Mouse (Mus musculus) limb, embryonic 11.5 days (tissue): ENCODE results near the gene Bcl2l11. TPM values are rescaled to one million over a fixed set of nuclear protein-coding genes. Genes with fewer than 3 reads are reported as not detected.
"Not testable (repeated sequence)": the region's sequence is repeated elsewhere in the genome, so short reads cannot be mapped to it uniquely, and the experiment has no call there.

Source experiments
- ATAC-seq: fragments of 200-750 bp; cut with Nextera tagmentation; 2 replicates; pipeline ENCODE4 v1.8.0; 2017; ENCODE audit warnings: low read depth; ENCODE audit not compliant: insufficient number of reproducible peaks, low FRiP score, low TSS enrichment
- DNase-seq: peaks from one replicate; pipeline ENCODE4 v3.0.0-alpha.2; 2015; ENCODE audit warnings: low spot score
- H3K27ac ChIP-seq: fragments of 300-500 bp; sonication (generic); replicated peaks from 2 replicates; pipeline ENCODE4 v1.5.1; 2014; ENCODE audit warnings: low read depth, mild to moderate bottlenecking, low read length
- H3K27me3 ChIP-seq: fragments of 300-500 bp; sonication (generic); 2 replicates; pipeline ENCODE4 v1.6.1; 2014; ENCODE audit warnings: mild to moderate bottlenecking, low read length, mixed read lengths; ENCODE audit not compliant: control insufficient read depth, insufficient read depth
- H3K36me3 ChIP-seq: fragments of 300-500 bp; sonication (generic); 2 replicates; pipeline ENCODE4 v1.6.1; 2014; ENCODE audit warnings: mild to moderate bottlenecking, low read length, moderate library complexity, mixed read lengths; ENCODE audit not compliant: control insufficient read depth, insufficient read depth
- H3K4me1 ChIP-seq: fragments of 300-500 bp; sonication (generic); 2 replicates; pipeline ENCODE4 v1.6.1; 2014; ENCODE audit warnings: low read length, mixed read lengths; ENCODE audit not compliant: control insufficient read depth, insufficient read depth
- H3K4me2 ChIP-seq: fragments of 300-500 bp; sonication (generic); 2 replicates; pipeline ENCODE4 v1.6.1; 2014; ENCODE audit warnings: low read depth, mild to moderate bottlenecking, moderate library complexity; ENCODE audit not compliant: severe bottlenecking
- H3K4me3 ChIP-seq: fragments of 300-500 bp; sonication (generic); 2 replicates; pipeline ENCODE4 v1.5.1; 2014; ENCODE audit warnings: low read depth, low read length
- H3K9ac ChIP-seq: fragments of 300-500 bp; sonication (generic); 2 replicates; pipeline ENCODE4 v1.6.1; 2014; ENCODE audit warnings: mild to moderate bottlenecking, low read length
- H3K9me3 ChIP-seq: fragments of 300-500 bp; sonication (generic); 2 replicates; pipeline ENCODE4 v1.6.1; 2016; ENCODE audit warnings: low read length; ENCODE audit not compliant: control insufficient read depth
- WGBS: fragments of 180-500 bp; shearing (Covaris S2); extraction: QIAGEN DNeasy Blood & Tissue Kit; methylation state at CpG from one replicate; pipeline ENCODE4 v1.1.7; 2014; 5-methylcytosine and 5-hydroxymethylcytosine counted together
- polyA plus RNA-seq: library from polyadenylated mRNA; unstranded; fragments of >200 nt; fragmentation: Nextera tagmentation; extraction: Ambion mirVana; gene quantifications from 2 replicates; pipeline ENCODE4 v1.2.1, GENCODE M21; 2014

The Bcl2l11 gene
- polyA plus RNA-seq, 1 experiment from 2014 or later: 23.4 TPM

GRCm38 (mm10) chr2:128096070-128096469, 29.8 kb upstream of the Bcl2l11 start:
- ATAC-seq (no peak), DNase-seq (no peak)
- no peak overlapping the region for H3K27ac ChIP-seq
- H3K36me3 ChIP-seq: no peaks in the 10 kb centered on the region
- H3K9me3 ChIP-seq: no peaks in the 10 kb centered on the region
- H3K4me2 ChIP-seq: no peak overlapping the region
- H3K9ac ChIP-seq: no peak overlapping the region
- WGBS: 88% methylated on average over 1 of the region's 1 CpGs
- no peaks in the 10 kb centered on the region for H3K4me1 ChIP-seq
- no peaks in the 10 kb centered on the region for H3K27me3 ChIP-seq
- H3K4me3 ChIP-seq: no peak overlapping the region

GRCm38 (mm10) chr2:128098118-128098517, 27.7 kb upstream of the Bcl2l11 start:
- 89% methylated on average over 4 of the region's 5 CpGs for WGBS

GRCm38 (mm10) chr2:128102086-128102485, 23.8 kb upstream of the Bcl2l11 start:
- no peak for DNase-seq
- no peaks in the 10 kb centered on the region for H3K9me3 ChIP-seq
- H3K4me1 ChIP-seq: no peaks in the 10 kb centered on the region
- ATAC-seq: no peak
- H3K36me3 ChIP-seq: no peaks in the 10 kb centered on the region
- WGBS: 92% methylated on average over 9 of the region's 9 CpGs
- no peak overlapping the region for H3K4me3 ChIP-seq
- H3K9ac ChIP-seq: no peak overlapping the region
- H3K27ac ChIP-seq: no peak overlapping the region
- no peaks in the 10 kb centered on the region for H3K27me3 ChIP-seq
- no peak overlapping the region for H3K4me2 ChIP-seq

More at GRCm38 (mm10) chr2:128098118-128098517, 27.7 kb upstream of the Bcl2l11 start:
- not testable (repeated sequence) for H3K36me3 ChIP-seq, H3K9me3 ChIP-seq, DNase-seq, H3K4me1 ChIP-seq, H3K27ac ChIP-seq, H3K27me3 ChIP-seq, H3K4me3 ChIP-seq, H3K4me2 ChIP-seq, ATAC-seq, H3K9ac ChIP-seq

GRCm38 (mm10) chr2:128104815-128105214, 21.0 kb upstream of the Bcl2l11 start:
- no peak overlapping the region for H3K4me2 ChIP-seq
- 80% methylated on average over 5 of the region's 5 CpGs for WGBS

GRCm38 (mm10) chr2:128105651-128106050, 20.2 kb upstream of the Bcl2l11 start:
- H3K4me2 ChIP-seq: no peak overlapping the region
- 88% methylated on average over 11 of the region's 11 CpGs for WGBS

More at GRCm38 (mm10) chr2:128104815-128105214, 21.0 kb upstream of the Bcl2l11 start:
- H3K36me3 ChIP-seq: no peaks in the 10 kb centered on the region
- ATAC-seq (no peak), DNase-seq (no peak)
- no peaks in the 10 kb centered on the region for H3K9me3 ChIP-seq
- H3K9ac ChIP-seq: no peak overlapping the region
- no peak overlapping the region for H3K27ac ChIP-seq
- no peaks in the 10 kb centered on the region for H3K4me1 ChIP-seq
- H3K27me3 ChIP-seq: no peaks in the 10 kb centered on the region
- no peak overlapping the region for H3K4me3 ChIP-seq

GRCm38 (mm10) chr2:128111537-128111936, 14.3 kb upstream of the Bcl2l11 start:
- DNase-seq (no peak), ATAC-seq (no peak)
- Histone ChIP-seq H3K27ac (no peak overlapping the region), H3K4me1 (no peaks in the 10 kb centered on the region), H3K36me3 (no peaks in the 10 kb centered on the region), H3K9ac (no peak overlapping the region), H3K4me3 (no peak overlapping the region), H3K27me3 (no peaks in the 10 kb centered on the region), H3K9me3 (no peaks in the 10 kb centered on the region), H3K4me2 (no peak overlapping the region)
- 74% methylated on average over 9 of the region's 9 CpGs for WGBS

More at GRCm38 (mm10) chr2:128105651-128106050, 20.2 kb upstream of the Bcl2l11 start:
- DNase-seq (no peak), ATAC-seq (no peak)
- H3K9me3 ChIP-seq: no peaks in the 10 kb centered on the region
- H3K36me3 ChIP-seq: no peaks in the 10 kb centered on the region
- no peak overlapping the region for H3K27ac ChIP-seq
- H3K27me3 ChIP-seq: no peaks in the 10 kb centered on the region
- H3K9ac ChIP-seq: no peak overlapping the region
- H3K4me1 ChIP-seq: no peaks in the 10 kb centered on the region
- H3K4me3 ChIP-seq: no peak overlapping the region

GRCm38 (mm10) chr2:128114621-128115020, 11.2 kb upstream of the Bcl2l11 start:
- WGBS: 78% methylated on average over 3 of the region's 3 CpGs
- ATAC-seq (no peak), DNase-seq (no peak)
- Histone ChIP-seq H3K4me2 (no peak overlapping the region), H3K36me3 (no peaks in the 10 kb centered on the region), H3K9me3 (no peaks in the 10 kb centered on the region), H3K4me3 (no peak overlapping the region), H3K27me3 (no peaks in the 10 kb centered on the region), H3K27ac (no peak overlapping the region), H3K9ac (no peak overlapping the region), H3K4me1 (no peaks in the 10 kb centered on the region)

- Histone ChIP-seq H3K27me3 (no peaks in the 10 kb centered on the region), H3K36me3 (no peaks in the 10 kb centered on the region), H3K4me1 (no peaks in the 10 kb centered on the region), H3K27ac (no peak overlapping the region), H3K9me3 (no peaks in the 10 kb centered on the region), H3K4me3 (no peak overlapping the region), H3K9ac (no peak overlapping the region), H3K4me2 (no peak overlapping the region)
- DNase-seq (no peak), ATAC-seq (no peak)
- WGBS: 59% methylated on average over 4 of the region's 4 CpGs
These were observed 10.3 kb upstream of the Bcl2l11 start for GRCm38 (mm10) chr2:128115579-128115978.

- H3K4me1 ChIP-seq: peaks cover under 1% of the 10 kb centered on the region; the same call in 1 of the 2 replicates
- no peak overlapping the region for H3K27ac ChIP-seq
- ATAC-seq (no peak), DNase-seq (no peak)
- H3K36me3 ChIP-seq: no peaks in the 10 kb centered on the region
- H3K4me3 ChIP-seq: no peak overlapping the region
- no peak overlapping the region for H3K4me2 ChIP-seq
- 75% methylated on average over 7 of the region's 7 CpGs for WGBS
- no peaks in the 10 kb centered on the region for H3K9me3 ChIP-seq
- no peak overlapping the region for H3K9ac ChIP-seq
- peaks cover 1% of the 10 kb centered on the region for H3K27me3 ChIP-seq
These were observed 8.2 kb upstream of the Bcl2l11 start for GRCm38 (mm10) chr2:128117605-128118004.
